Mouse (Mus musculus) cerebellum, adult 2 months (tissue): ENCODE results near the gene Chd3. TPM values are rescaled to one million over a fixed set of nuclear protein-coding genes. Genes with fewer than 3 reads are reported as not detected.

Source experiments
- DNase-seq, 2 experiments: peaks; one replicate each; pipeline ENCODE4 v3.0.0; 2021
- H3K27ac ChIP-seq: fragments of 200-500 bp; 2 replicates; pipeline ENCODE4 v1.5.1; 2012; ENCODE audit warnings: low read length, control low read depth, inconsistent platforms; ENCODE audit not compliant: insufficient read depth
- H3K27me3 ChIP-seq: fragments of 200-500 bp; 2 replicates; pipeline ENCODE4 v1.6.1; 2012; ENCODE audit warnings: inconsistent platforms, mild to moderate bottlenecking, low read length, moderate library complexity; ENCODE audit not compliant: control insufficient read depth, insufficient read depth
- H3K4me1 ChIP-seq: fragments of 200-500 bp; 2 replicates; pipeline ENCODE4 v1.6.1; 2011; ENCODE audit warnings: low read length; ENCODE audit not compliant: control insufficient read depth, insufficient read depth
- H3K4me3 ChIP-seq: fragments of 200-500 bp; replicated peaks from 2 replicates; pipeline ENCODE3; 2011; ENCODE audit warnings: mild to moderate bottlenecking, low read depth, low read length, control low read depth; ENCODE audit not compliant: insufficient read depth
- CTCF ChIP-seq: fragments of 200-500 bp; IDR thresholded peaks from 2 replicates; pipeline ENCODE4 v1.5.1; 2011; ENCODE audit warnings: low read depth, mild to moderate bottlenecking, control low read depth, low read length, moderate library complexity, borderline replicate concordance; ENCODE audit not compliant: insufficient read depth
- POLR2A ChIP-seq: fragments of 200-500 bp; IDR thresholded peaks from 2 replicates; pipeline ENCODE4 v1.6.1; 2011; ENCODE audit warnings: low read length, control low read depth, borderline replicate concordance; ENCODE audit not compliant: insufficient read depth
- WGBS: fragments of 180-500 bp; shearing (Covaris S2); methylation state at CpG from one replicate; pipeline ENCODE4 v1.1.7; 2018; 5-methylcytosine and 5-hydroxymethylcytosine counted together
- polyA plus RNA-seq: library from polyadenylated mRNA; depleted of rRNA; stranded (reverse); fragments of >200 nt; gene quantifications from 2 replicates; pipeline ENCODE4 v1.2.3, GENCODE M21; 2012

The Chd3 gene
- polyA plus RNA-seq, 1 experiment = 111 TPM

- Histone ChIP-seq H3K4me3 (peak overlapping the region; percentile 70), H3K27me3 (no peaks in the 10 kb centered on the region), H3K27ac (peak overlapping the region; percentile 73), H3K4me1 (peaks cover 16% of the 10 kb centered on the region; the same call in 1 of the 2 replicates)
- WGBS = 2% methylated on average over 45 of the region's 46 CpGs
- peak; percentile 76 to 79 for DNase-seq
- no peak for TF ChIP-seq CTCF
- no peak for TF ChIP-seq POLR2A
Measured at GRCm38 (mm10) chr11:69409378-69410044, 40.3 kb upstream of the Chd3 start.

DNA sequence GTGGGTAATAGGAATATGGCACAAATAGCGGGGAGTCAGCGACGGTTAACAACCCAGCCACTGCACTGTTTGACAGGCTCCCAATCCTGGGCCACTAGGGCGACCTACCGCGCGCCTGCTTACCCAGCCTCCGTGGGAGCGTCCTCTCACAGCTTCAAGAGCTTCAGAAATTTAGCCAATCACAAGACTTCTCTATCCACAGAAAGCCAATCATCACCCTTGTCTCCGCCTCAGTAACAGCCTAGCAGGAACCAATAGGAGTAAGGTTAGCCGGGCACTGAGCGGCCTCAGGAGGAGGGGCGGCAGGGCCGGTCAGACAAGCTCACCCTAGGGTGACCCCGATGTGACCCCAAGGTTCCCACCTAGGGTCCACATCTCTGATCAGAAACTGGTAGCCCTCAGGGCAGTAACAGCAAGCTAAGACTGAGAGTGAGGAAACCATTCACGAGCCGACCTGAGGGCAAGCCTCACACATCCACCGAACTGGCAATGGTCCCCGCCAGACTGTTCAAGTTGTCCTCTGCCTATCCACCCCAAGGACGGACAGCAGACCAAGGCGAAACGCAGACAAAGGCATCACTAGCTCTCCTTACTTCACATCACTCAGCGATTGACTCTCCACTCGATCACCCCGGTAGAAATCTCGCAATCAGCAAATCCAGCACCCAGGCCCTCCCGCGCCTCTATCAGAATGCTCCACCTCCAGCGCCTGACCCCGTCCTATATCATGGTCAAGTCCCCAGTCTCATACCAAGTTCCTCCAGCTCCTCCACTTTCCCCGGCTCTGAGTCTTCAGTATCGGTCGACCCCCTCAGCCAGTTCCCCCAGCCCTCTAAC, 39.6 kb upstream of the Chd3 start:
- peaks cover 11% of the 10 kb centered on the region; the same call in 1 of the 2 replicates for H3K4me1 ChIP-seq
- H3K27ac ChIP-seq = peak overlapping the region; percentile 73
- TF ChIP-seq CTCF = no peak
- TF ChIP-seq POLR2A = peak; percentile 26; the same call in 1 of the 2 replicates
- WGBS = under 1% methylated on average over 33 of the region's 33 CpGs
- peak; percentile 86 to 94 for DNase-seq
- H3K4me3 ChIP-seq = peak overlapping the region; percentile 70
- no peaks in the 10 kb centered on the region for H3K27me3 ChIP-seq

- H3K27ac ChIP-seq = no peak overlapping the region
- DNase-seq = no peak
- WGBS = 64% methylated on average over 4 of the region's 4 CpGs
- no peak for TF ChIP-seq POLR2A
- TF ChIP-seq CTCF = no peak
- H3K4me1 ChIP-seq = peaks cover 8% of the 10 kb centered on the region; the same call in 1 of the 2 replicates
- H3K27me3 ChIP-seq = no peaks in the 10 kb centered on the region
- peak overlapping the region; percentile 5 for H3K4me3 ChIP-seq
Measured at GRCm38 (mm10) chr11:69407724-69408004, 38.5 kb upstream of the Chd3 start.

DNA sequence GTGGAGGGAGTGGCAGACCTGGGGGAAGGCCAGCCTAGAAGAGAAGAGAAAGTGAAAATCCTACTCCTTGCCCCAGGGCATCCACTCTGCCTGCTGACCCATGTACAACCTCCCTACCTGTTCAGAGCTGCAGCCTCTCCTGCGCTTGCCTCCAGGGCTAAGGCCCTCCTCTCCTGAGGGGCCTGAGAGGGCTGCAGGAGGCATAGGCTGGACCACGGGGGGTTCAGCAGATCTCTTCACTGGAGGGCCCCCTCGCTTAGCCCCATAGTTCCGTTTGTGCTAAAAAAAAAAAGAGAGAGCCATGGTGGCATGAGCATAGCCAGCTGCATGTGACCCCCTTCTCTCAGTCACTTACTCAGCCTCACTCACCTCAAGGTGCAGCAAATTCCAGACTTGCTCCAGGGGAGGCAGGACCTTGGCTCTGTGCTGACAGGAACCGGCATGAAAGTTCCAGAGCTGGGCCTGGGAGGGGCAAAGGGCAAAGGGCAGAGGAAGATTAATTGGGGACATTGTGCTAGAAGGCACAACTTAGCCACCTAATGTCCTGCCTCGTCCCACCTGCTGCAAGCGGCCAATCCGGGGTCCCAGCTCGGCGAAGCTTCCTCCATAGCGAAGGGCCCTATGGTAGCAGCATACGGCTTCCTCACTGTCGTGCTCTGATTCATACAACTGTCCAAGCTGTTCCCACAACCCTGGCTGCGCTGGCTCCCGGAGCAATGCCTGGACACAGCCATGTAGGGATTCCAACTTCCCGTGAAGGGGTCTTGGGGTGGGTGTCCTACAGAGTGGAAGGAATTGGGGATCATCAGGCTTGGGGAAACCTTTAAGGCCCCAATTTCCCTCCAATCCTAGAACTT, 37.9 kb upstream of the Chd3 start:
- WGBS = 77% methylated on average over 16 of the region's 16 CpGs
- DNase-seq = peak; percentile 15 to 19
- Histone ChIP-seq H3K27ac (no peak overlapping the region), H3K27me3 (no peaks in the 10 kb centered on the region), H3K4me1 (peaks cover 7% of the 10 kb centered on the region; the same call in 1 of the 2 replicates), H3K4me3 (no peak overlapping the region)
- TF ChIP-seq CTCF (no peak), POLR2A (no peak)

GRCm38 (mm10) chr11:69406282-69406681, 37.1 kb upstream of the Chd3 start:
- peak; percentile 11 to 27 for DNase-seq
- Histone ChIP-seq H3K4me1 (peaks cover 10% of the 10 kb centered on the region; the same call in 1 of the 2 replicates), H3K4me3 (no peak overlapping the region), H3K27ac (no peak overlapping the region), H3K27me3 (no peaks in the 10 kb centered on the region)
- TF ChIP-seq CTCF (no peak), POLR2A (no peak)
- WGBS = 80% methylated on average over 19 of the region's 19 CpGs

GRCm38 (mm10) chr11:69405397-69406200, 36.4 kb upstream of the Chd3 start:
- Histone ChIP-seq H3K27ac (no peak overlapping the region), H3K4me1 (peaks cover 13% of the 10 kb centered on the region; the same call in 1 of the 2 replicates), H3K4me3 (no peak overlapping the region), H3K27me3 (no peaks in the 10 kb centered on the region)
- WGBS = 83% methylated on average over 24 of the region's 24 CpGs
- DNase-seq = peak; percentile 15 to 18
- no peak for TF ChIP-seq POLR2A
- no peak for TF ChIP-seq CTCF

DNA sequence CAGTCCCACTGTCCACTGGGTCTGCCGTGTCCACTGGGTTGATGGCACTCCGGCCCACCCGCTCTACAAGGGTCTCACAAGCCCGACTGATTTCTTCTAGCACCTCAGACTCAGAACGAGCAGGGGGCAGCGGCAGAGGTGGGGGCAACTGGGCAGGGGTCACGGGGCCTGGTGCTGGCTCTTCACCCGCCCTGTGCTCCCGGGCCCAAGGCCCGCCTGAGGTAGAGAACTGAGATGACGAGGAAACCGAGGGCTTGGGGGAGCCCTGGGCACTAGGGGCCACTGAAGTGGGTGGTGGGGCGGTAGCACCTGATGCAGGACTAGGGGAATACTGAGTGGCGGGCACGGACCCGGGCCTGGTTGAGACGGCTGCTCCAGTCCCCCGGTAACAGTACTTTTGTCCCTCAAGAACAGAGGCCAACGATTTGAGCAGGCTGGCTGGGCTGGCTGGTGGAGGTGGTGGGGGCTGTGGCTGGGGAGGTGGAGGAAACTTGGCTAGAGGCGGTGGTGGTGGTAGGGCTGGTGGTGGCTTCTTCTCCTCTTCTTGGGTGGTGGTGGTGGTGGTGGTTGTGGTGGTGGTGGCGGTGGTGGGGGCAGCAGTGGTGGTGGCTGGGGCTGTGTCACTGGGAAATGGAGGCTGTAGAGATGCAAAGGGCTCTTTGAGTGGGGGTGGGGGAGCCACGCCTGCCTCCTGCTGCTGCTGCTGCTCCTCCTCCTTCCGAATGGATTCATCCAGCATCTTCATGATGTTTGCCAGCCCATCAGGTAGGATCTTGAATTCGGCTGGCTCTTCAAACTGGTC, 35.6 kb upstream of the Chd3 start:
- Histone ChIP-seq H3K4me1 (peaks cover 13% of the 10 kb centered on the region; the same call in 1 of the 2 replicates), H3K4me3 (no peak overlapping the region), H3K27me3 (no peaks in the 10 kb centered on the region), H3K27ac (no peak overlapping the region)
- DNase-seq = peak; percentile 13 to 22
- TF ChIP-seq CTCF (no peak), POLR2A (no peak)
- 81% methylated on average over 24 of the region's 24 CpGs for WGBS
